ENCODE assay signal across 9 mouse cellular contexts in the genomic region with DNA sequence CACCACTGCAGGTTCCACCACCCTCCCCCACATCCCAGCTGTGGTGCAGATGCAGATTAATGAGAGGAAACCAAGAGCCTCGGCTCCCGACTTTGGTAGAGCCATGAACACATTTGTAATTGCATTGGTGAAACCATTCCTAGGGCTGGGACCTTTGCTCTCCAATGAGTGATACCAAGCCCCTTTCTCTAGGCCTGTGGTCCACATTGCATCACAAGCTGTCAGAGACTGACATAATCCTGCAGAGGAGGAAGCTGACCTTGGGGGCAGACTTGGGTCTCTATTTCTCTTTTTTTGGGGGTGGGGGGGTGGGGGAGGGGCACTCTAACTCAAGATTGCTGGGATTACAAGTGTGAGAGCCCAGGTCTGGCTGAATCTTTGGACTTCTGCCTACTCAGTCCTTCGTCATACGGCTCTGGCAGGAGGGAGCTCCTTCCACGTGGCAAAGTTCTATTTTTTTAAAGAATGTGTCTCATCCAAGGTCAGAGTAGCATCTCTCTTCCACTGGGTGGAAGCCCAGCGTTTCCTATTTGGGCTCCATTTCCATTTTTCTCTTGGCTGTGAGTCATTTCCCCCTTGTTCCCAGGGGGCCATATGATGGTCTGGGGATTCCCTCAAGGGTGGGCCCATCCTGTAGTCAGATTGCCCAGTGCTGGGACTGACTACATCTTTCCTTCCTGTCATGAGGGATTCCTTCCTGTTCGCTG. TPM values are rescaled to one million over a fixed set of nuclear protein-coding genes. Genes with fewer than 3 reads are reported as not detected.
DNase-seq lines count a peak whose midpoint lies in the region; ATAC-seq lines count a peak whose summit lies in the region.
"Had no signal": no experiment of that assay in that cellular context is flagged by ENCODE, and none has a peak within 500 bp of the region (broad histone marks: within the 10 kb centered on the region; RNA-seq: fewer than 3 reads in every experiment).

No protein-coding gene starts in this region.

- H3K9ac ChIP-seq in liver, embryonic 11.5 days (ENCODE audit: low read depth, low read length), result no peak overlapping the region
- H3K9ac ChIP-seq: forebrain, embryonic 15.5 days had no signal

- no peaks in the 10 kb centered on the region for H3K27me3 ChIP-seq in heart, embryonic 10.5 days (ENCODE audit: insufficient read depth, poor library complexity, severe bottlenecking)
- no peaks in the 10 kb centered on the region for H3K27me3 ChIP-seq in liver, embryonic 11.5 days (replicated peaks; ENCODE audit: control insufficient read depth, insufficient read depth, low read length)
- H3K27me3 ChIP-seq: forebrain, embryonic 15.5 days had no signal

- H3K4me1 ChIP-seq in heart, embryonic 10.5 days, result peaks cover 27% of the 10 kb centered on the region
- peaks cover 39% of the 10 kb centered on the region for H3K4me1 ChIP-seq in liver, embryonic 11.5 days (replicated peaks; ENCODE audit: control insufficient read depth, insufficient read depth, low read length)

- no peak overlapping the region for H3K4me2 ChIP-seq in liver, embryonic 11.5 days
- H3K4me2 ChIP-seq: forebrain, embryonic 15.5 days had no signal

- 52% methylated on average over 7 of the region's 7 CpGs for WGBS in heart, embryonic 10.5 days
- 31% methylated on average over 7 of the region's 7 CpGs for WGBS in liver, embryonic 11.5 days

- peak; percentile 21 for DNase-seq in gastrocnemius, postnatal 14 days
- DNase-seq in gastrocnemius, postnatal 4 days (ENCODE audit: low spot score in 2 of 2), result no peak
- no peak for DNase-seq in heart, embryonic 10.5 days (ENCODE audit: low spot score)
- no peak for DNase-seq in liver, embryonic 11.5 days (ENCODE audit: low spot score)
- DNase-seq in left cerebral cortex, adult 8-10 months (ENCODE audit: low spot score in 2 of 2), result no peak
- no peak for DNase-seq in ovary, postnatal 10 days (ENCODE audit: low spot score)
- no peak for DNase-seq in embryo, embryonic 10 days (ENCODE audit: low spot score)

- H3K27ac ChIP-seq in heart, embryonic 10.5 days, result 0 out of 2 replicates have a peak overlapping the region, but pooled peaks have one; percentile 10
- no peak overlapping the region for H3K27ac ChIP-seq in liver, embryonic 11.5 days (ENCODE audit: low read depth, low read length)
- H3K27ac ChIP-seq: forebrain, embryonic 15.5 days had no signal

- intact Hi-C loops in gastrocnemius, postnatal 14 days (cut with DNase I; ENCODE audit: low total_unique reads), result no loop called here

- no peak overlapping the region for H3K4me3 ChIP-seq in heart, embryonic 10.5 days
- H3K4me3 ChIP-seq in liver, embryonic 11.5 days (ENCODE audit: low read depth, low read length), result no peak overlapping the region
- H3K4me3 ChIP-seq: forebrain, embryonic 15.5 days had no signal

- peaks cover 8% of the 10 kb centered on the region; the same call in 1 of the 2 replicates for H3K36me3 ChIP-seq in heart, embryonic 10.5 days
- peaks cover 6% of the 10 kb centered on the region; the same call in 1 of the 2 replicates for H3K36me3 ChIP-seq in liver, embryonic 11.5 days (ENCODE audit: control insufficient read depth, insufficient read depth, low read length)
- H3K36me3 ChIP-seq: forebrain, embryonic 15.5 days had no signal

- peak; percentile 21; the same call in 1 of the 2 replicates for ATAC-seq in liver, embryonic 11.5 days (replicated peaks; ENCODE audit: low FRiP score)
- peak; percentile 35; the same call in 1 of the 2 replicates for ATAC-seq in neutrophil, adult 5-6 weeks (ENCODE audit: extremely low read depth, insufficient number of reproducible peaks, low FRiP score, poor library complexity, severe bottlenecking)
- ATAC-seq: forebrain, embryonic 15.5 days had no signal

- no peaks in the 10 kb centered on the region for H3K9me3 ChIP-seq in heart, embryonic 10.5 days
- H3K9me3 ChIP-seq in liver, embryonic 11.5 days (ENCODE audit: control insufficient read depth, low read length), result no peaks in the 10 kb centered on the region
- H3K9me3 ChIP-seq: forebrain, embryonic 15.5 days had no signal

RNA-seq across cellular contexts. Expression of a gene that starts 52.4 kb away (rescaled TPM):
- total RNA-seq in gastrocnemius, postnatal 14 days (2021), result 1 to 10 TPM; 4.5 to 4.8 TPM
- 10 to 100 TPM; 11.2 to 13.5 TPM for total RNA-seq in gastrocnemius, postnatal 4 days (2021)
- 26.6 and 32.5 TPM in 2 replicates for polyA plus RNA-seq in heart, embryonic 10.5 days (2016; fragmentation: Nextera tagmentation; extraction: Ambion mirVana)
- 28.6 and 30.4 TPM in 2 replicates for polyA plus RNA-seq in liver, embryonic 11.5 days (2014; fragmentation: Nextera tagmentation; extraction: Ambion mirVana)
- total RNA-seq in neutrophil, adult 5-6 weeks (2017), result 10.9 and 11.3 TPM in 2 replicates
- total RNA-seq in left cerebral cortex, adult 8-10 months (2022), result 10 to 100 TPM; 53.1 to 56.3 (median 54.5) TPM
